16 mouse cellular contexts compared by ENCODE assay signal in genomic region chr7:83432843-83433242, GRCm38 (mm10).
"Had no signal": no experiment of that assay in that cellular context is flagged by ENCODE, and none has a peak within 500 bp of the region (broad histone marks: within the 10 kb centered on the region; RNA-seq: fewer than 3 reads in every experiment).

No protein-coding gene starts in this region.

- H3K9me3 ChIP-seq: hindbrain, embryonic 10.5 days; limb, embryonic 13.5 days; neural tube, embryonic 15.5 days had no signal

- H3K36me3 ChIP-seq: hindbrain, embryonic 10.5 days; limb, embryonic 13.5 days; neural tube, embryonic 15.5 days had no signal

- H3K4me2 ChIP-seq: hindbrain, embryonic 14.5 days; limb, embryonic 13.5 days; neural tube, embryonic 15.5 days had no signal

- H3K9ac ChIP-seq: hindbrain, embryonic 14.5 days; limb, embryonic 13.5 days; liver, embryonic 14.5 days; neural tube, embryonic 15.5 days had no signal

- DNase-seq: kidney, postnatal 14 days; left cerebral cortex, postnatal 4 days; lung, adult 18-20 months; midbrain, embryonic 14.5 days; right cerebral cortex, adult 18-20 months; right cerebral cortex, postnatal 25 days; thymus, adult 2 months; thymus, postnatal 25 days had no signal

- H3K27ac ChIP-seq: hindbrain, embryonic 10.5 days; hindbrain, embryonic 14.5 days; layer of hippocampus, adult 2 months; limb, embryonic 13.5 days; liver, embryonic 14.5 days; neural tube, embryonic 15.5 days had no signal

- ATAC-seq: intestine, embryonic 16.5 days had no signal

- H3K27me3 ChIP-seq: limb, embryonic 13.5 days; neural tube, embryonic 15.5 days had no signal

- H3K4me3 ChIP-seq: hindbrain, embryonic 10.5 days; layer of hippocampus, adult 2 months; limb, embryonic 13.5 days; myocyte; neural tube, embryonic 15.5 days had no signal
